Mouse (Mus musculus) liver, embryonic 16.5 days (tissue): ENCODE data around the gene Fam155a. TPM values are rescaled to one million over a fixed set of nuclear protein-coding genes. Genes with fewer than 3 reads are reported as not detected.

Experiments
- ATAC-seq: fragments of 200-750 bp; cut with Nextera tagmentation; 2 replicates; pipeline ENCODE4 v1.8.0; 2017; ENCODE audit warnings: low read depth, mild to moderate bottlenecking, moderate number of reproducible peaks, moderate library complexity
- H3K27ac ChIP-seq: fragments of 300-500 bp; sonication (generic); 2 replicates; pipeline ENCODE4 v1.5.1; 2014; ENCODE audit warnings: mild to moderate bottlenecking, low read length
- H3K27me3 ChIP-seq: fragments of 300-500 bp; sonication (generic); 2 replicates; pipeline ENCODE4 v1.6.1; 2014; ENCODE audit warnings: low read depth, low read length, mixed read lengths; ENCODE audit not compliant: control insufficient read depth, insufficient read depth
- H3K36me3 ChIP-seq: fragments of 300-500 bp; sonication (generic); 2 replicates; pipeline ENCODE4 v1.6.1; 2014; ENCODE audit warnings: mild to moderate bottlenecking; ENCODE audit not compliant: control insufficient read depth, insufficient read depth
- H3K4me1 ChIP-seq: fragments of 300-500 bp; sonication (generic); 2 replicates; pipeline ENCODE4 v1.6.1; 2014; ENCODE audit warnings: low read depth, low read length, mixed read lengths; ENCODE audit not compliant: control insufficient read depth
- H3K4me2 ChIP-seq: fragments of 300-500 bp; sonication (generic); 2 replicates; pipeline ENCODE4 v1.6.1; 2014; ENCODE audit warnings: low read depth, low read length, mixed read lengths
- H3K4me3 ChIP-seq: fragments of 300-500 bp; sonication (generic); 2 replicates; pipeline ENCODE4 v1.5.1; 2014; ENCODE audit warnings: low read depth, mild to moderate bottlenecking, low read length
- H3K9ac ChIP-seq: fragments of 300-500 bp; sonication (generic); 2 replicates; pipeline ENCODE4 v1.6.1; 2014; ENCODE audit warnings: low read depth, low read length
- H3K9me3 ChIP-seq: fragments of 300-500 bp; sonication (generic); replicated peaks from 2 replicates; pipeline ENCODE4 v1.6.1; 2016; ENCODE audit warnings: low read length; ENCODE audit not compliant: control insufficient read depth
- WGBS: fragments of 180-500 bp; shearing (Covaris S2); extraction: QIAGEN DNeasy Blood & Tissue Kit; methylation state at CpG from one replicate; pipeline ENCODE4 v1.1.7; 2014; ENCODE audit not compliant: insufficient replicate concordance; 5-methylcytosine and 5-hydroxymethylcytosine counted together
- microRNA-seq: library from miRNA; unstranded; fragments of <30 nt; microRNA quantifications from one replicate; pipeline ENCODE4, GENCODE M21; 2016
- polyA plus RNA-seq: library from polyadenylated mRNA; unstranded; fragments of >200 nt; fragmentation: Nextera tagmentation; extraction: Ambion mirVana; gene quantifications from 2 replicates; pipeline ENCODE4 v1.2.1, GENCODE M21; 2015

Gene Fam155a
- polyA plus RNA-seq, 1 experiment from 2014 or later = 0.05 TPM

DNA sequence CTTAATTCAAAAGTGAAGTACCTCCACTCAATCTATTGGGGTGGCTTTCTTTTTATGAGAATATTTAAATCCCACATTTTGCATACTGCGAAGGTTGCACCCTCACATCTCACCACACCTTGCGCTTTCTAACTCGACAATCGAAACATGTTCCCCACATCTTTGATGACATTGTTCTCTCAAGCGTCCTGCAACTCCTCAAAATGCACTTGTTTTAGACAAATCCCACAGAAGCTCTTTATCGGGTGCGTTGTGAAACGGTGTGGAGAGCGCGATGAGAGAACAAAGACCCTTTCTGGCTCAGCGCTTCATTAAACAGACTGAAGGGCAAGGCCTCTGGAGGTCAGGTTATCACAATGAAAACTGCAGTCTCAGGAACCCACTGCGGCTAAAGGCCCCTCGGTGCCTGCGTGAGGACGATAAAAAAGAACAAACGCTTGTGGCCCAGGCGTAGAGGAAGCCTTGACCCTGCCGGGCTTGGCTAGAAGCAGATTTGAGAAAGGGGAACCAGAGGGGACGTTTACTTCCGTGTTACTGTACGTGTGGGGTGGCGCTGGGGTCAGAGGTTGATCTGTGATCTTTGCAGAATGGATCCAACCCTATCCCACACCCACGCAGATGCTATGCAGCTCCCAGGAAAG, 613.7 kb downstream of the Fam155a start:
- Histone ChIP-seq H3K9ac (no peak overlapping the region), H3K4me3 (no peak overlapping the region), H3K27ac (no peak overlapping the region), H3K4me1 (no peaks in the 10 kb centered on the region), H3K27me3 (no peaks in the 10 kb centered on the region), H3K4me2 (no peak overlapping the region), H3K36me3 (no peaks in the 10 kb centered on the region), H3K9me3 (no peaks in the 10 kb centered on the region)
- 10% methylated on average over 23 of the region's 23 CpGs for WGBS
- ATAC-seq = no peak

Small RNA genes lying within 50 kb of the gene (microRNA-seq; reads per million reads assigned to microRNA genes)
- not detected for gene Gm47312

Other genes with a start within 250 kb of the Fam155a start
- gene Gm10217, start 93.1 kb upstream of the Fam155a start, polyA plus RNA-seq = not detected in 2 replicates
- 0.81 and 0.90 TPM in 2 replicates for gene Lig4, start 206.5 kb upstream of the Fam155a start, polyA plus RNA-seq
- gene Abhd13, start 206.5 kb upstream of the Fam155a start, polyA plus RNA-seq = 4.2 and 4.4 TPM in 2 replicates
- 0.61 and 0.78 TPM in 2 replicates for gene Tnfsf13b, start 235.3 kb upstream of the Fam155a start, polyA plus RNA-seq